Mouse (Mus musculus): ENCODE results near the gene Heg1. TPM values are rescaled to one million over a fixed set of nuclear protein-coding genes. Genes with fewer than 3 reads are reported as not detected.

The Heg1 gene
- total RNA-seq, 2 experiments from 2014 or later, result 31.0 to 35.5 TPM

DNA sequence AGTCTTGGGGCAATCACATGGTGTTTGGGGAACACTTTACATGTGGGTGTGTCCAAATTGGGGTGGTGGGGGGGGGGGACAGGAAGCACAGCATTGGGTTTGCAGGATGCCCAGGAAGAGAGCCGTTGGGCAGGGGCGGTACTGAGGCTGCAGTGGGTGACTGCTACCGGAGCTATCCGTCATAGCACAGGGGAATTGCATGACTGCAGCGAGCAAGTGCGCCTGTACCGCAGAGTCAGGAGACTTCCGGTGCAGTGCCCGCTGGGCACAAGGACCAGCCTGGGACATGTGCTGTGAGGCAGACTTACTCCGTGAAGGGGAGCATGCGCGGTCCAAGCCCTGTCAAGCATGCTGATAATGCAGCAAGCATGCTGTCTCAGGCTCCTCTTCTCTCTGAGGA lies 67.4 kb downstream of the Heg1 start:
- no peak overlapping the region for H3K27ac ChIP-seq
- DNase-seq (ENCODE audit: extremely low spot score in 1 of 2, low spot score in 2 of 2), result no peak
- no peak for TF ChIP-seq CTCF (IDR thresholded peaks at IDR 0.05)
- H3K4me3 ChIP-seq, result no peak overlapping the region
- intact Hi-C loops (cut with DNase I), result no loop called here

DNA sequence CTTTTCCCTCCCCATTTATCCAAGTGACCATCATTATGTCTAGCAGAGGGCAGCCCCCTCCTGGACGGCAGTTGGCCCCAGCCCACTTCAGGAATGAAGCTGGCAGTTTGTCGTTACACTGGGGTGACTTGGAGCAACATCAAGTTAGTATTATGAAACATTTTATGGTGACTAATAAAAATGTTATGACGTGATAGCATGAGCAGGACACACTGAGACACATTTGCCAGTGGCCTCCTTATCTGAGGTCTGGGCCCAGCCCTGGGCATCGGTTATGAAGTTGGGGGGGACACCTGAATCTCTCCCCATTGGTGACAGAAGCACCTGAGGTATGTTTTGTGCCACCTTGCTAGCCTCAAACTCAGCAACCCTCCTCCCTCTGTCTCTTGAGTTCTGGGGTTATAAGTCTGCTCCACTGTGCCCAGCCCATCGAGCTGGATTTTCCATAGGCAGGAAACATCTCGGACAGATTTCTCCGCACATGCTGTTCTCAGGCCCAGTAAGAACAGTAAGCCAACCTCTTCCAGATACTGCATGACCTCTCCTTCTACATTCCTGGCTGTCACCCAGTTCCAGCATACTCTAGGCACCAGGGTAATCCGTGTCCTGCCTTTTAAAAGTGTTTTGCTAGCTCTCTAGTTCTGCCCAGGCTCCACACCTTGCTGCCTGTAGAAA lies 68.9 kb downstream of the Heg1 start:
- TF ChIP-seq CTCF (IDR thresholded peaks at IDR 0.05), result no peak
- H3K27ac ChIP-seq, result no peak overlapping the region
- no peak for DNase-seq (ENCODE audit: extremely low spot score in 1 of 2, low spot score in 2 of 2)
- intact Hi-C loops (cut with DNase I), result no loop called here
- no peak overlapping the region for H3K4me3 ChIP-seq

DNA sequence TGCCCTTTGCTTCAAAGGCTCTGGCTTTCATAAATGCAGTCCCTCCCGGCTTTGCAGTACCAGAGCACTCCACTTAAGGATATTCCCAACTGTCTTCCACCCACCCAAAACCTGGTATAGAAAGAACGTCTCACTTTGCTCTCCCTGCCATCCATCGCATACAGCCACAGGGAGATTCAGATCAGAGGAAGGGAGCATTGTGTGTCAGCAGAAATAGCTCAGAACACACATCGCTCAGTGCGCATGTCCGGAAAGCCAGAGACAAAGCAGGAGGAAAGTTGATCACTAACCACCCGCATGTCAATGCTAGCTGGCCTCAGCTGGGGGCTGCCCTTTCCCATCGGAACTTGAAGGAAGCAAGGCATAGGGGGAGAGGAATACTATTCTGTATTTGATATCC lies 71.1 kb downstream of the Heg1 start:
- DNase-seq (ENCODE audit: extremely low spot score in 1 of 2, low spot score in 2 of 2), result peak in 1 of 2 experiments; percentile 39
- TF ChIP-seq CTCF (IDR thresholded peaks at IDR 0.05), result no peak; the same call in none of the 2 replicates
- Histone ChIP-seq H3K4me3 (no peak overlapping the region), H3K27ac (peak overlapping the region; percentile 48)
- intact Hi-C loops (cut with DNase I), result no loop called here

DNA sequence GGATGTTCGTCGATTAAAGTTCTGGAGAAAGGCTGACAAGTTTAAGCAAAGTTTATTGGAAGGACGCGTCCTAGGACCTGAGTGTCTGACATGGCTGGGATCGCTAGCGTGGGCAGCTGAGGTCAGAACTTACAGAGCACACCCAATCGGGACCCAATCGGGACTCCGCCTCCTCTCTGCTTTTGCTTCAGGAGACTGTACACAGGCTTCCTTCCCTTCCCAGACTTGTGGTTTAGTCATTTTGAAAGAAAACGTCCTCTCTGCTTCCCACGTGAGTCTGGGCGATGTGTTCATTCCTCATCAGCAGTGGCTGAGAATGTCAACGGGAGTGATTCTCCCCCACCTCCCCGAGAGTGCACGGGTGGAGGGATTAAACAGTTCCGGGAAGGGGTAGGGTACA lies 71.8 kb downstream of the Heg1 start:
- intact Hi-C loops (cut with DNase I), result no loop called here
- TF ChIP-seq CTCF (IDR thresholded peaks at IDR 0.05), result no peak
- no peak for DNase-seq (ENCODE audit: extremely low spot score in 1 of 2, low spot score in 2 of 2)
- Histone ChIP-seq H3K27ac (peak overlapping the region; percentile 48), H3K4me3 (peak overlapping the region; percentile 7; the same call in 1 of the 2 replicates)

DNA sequence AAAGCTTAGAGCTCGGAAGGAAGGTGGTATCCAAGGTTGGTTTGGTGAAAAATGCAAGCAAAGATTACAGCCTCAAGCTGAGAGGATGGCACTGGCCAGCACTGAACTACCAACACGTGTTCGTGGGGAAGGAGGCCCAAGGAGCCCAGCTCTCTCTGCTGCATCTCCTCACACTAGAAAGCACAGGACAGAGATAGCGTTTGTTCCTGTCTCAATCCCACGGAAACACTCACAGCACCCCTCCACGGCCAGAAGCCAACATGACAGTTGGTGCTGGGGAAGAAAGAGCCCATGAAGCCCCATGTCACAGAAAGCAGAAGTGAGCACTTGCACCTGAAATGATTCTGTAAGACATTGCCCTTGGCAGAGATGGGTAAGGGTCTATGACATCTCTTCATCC lies 72.2 kb downstream of the Heg1 start:
- intact Hi-C loops (cut with DNase I), result no loop called here
- Histone ChIP-seq H3K27ac (peak overlapping the region; percentile 48), H3K4me3 (peak overlapping the region; percentile 7; the same call in 1 of the 2 replicates)
- DNase-seq (ENCODE audit: extremely low spot score in 1 of 2, low spot score in 2 of 2), result no peak
- no peak for TF ChIP-seq CTCF (IDR thresholded peaks at IDR 0.05)

DNA sequence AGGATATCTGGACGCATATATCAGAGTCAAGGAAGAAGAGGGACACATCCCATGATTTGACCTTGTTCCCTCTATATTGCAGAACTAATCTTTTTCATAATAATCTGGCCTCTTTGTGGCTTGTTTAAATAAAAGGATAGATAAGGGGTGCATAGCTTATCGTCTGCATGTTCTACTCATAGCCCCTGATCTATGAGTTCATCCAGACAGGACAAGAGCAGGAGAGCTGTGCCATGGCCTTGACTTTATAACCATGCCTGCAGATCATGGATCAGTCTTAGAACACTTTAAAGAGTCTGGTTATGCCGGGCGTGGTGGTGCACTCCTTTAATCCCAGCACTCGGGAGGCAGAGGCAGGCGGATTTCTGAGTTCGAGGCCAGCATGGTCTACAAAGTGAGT lies 75.0 kb downstream of the Heg1 start:
- TF ChIP-seq CTCF (IDR thresholded peaks at IDR 0.05), result no peak
- no peak for DNase-seq (ENCODE audit: extremely low spot score in 1 of 2, low spot score in 2 of 2)
- Histone ChIP-seq H3K4me3 (no peak overlapping the region), H3K27ac (no peak overlapping the region)
- intact Hi-C loops (cut with DNase I), result no loop called here

DNA sequence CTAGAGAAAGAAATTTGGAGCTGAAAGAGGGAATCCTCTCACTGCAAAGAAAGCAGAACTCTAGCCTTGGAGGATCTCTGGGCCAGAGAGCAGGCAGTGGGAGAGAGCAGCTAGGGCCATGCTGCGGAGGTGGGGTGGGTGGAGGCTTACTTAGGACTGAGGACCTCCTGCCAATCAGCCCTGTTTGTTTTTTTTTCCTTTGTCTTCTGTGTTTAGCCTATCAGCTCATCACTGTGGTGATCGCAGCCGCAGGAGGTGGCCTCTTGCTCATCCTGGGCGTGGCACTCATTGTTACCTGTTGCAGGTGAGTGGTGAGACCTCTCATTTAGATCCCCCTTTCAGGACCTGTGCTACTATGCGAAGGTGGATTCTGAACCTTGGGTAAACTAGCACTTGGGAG lies 76.4 kb downstream of the Heg1 start:
- no peak for DNase-seq (ENCODE audit: extremely low spot score in 1 of 2, low spot score in 2 of 2)
- Histone ChIP-seq H3K4me3 (no peak overlapping the region), H3K27ac (no peak overlapping the region)
- TF ChIP-seq CTCF (IDR thresholded peaks at IDR 0.05), result no peak
- intact Hi-C loops (cut with DNase I), result no loop called here

DNA sequence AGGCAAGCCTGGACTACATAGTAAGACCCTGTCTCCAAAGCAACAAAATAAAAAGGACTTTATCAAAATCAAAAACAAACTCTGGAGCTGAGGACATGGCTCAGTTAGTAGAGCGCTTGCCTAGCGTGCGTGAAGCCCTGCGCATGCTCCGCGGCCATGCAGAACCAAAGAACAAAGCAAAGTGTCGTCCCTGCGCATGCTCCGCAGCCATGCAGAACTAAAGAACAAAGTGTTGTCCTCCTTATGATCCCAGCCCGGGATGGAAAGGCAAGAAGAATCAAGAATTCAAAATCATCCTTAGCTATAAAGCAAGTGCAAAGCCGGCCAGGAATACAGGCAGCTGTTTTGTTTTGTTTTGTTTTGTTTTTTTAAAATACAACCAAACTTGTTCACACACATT lies 76.8 kb downstream of the Heg1 start:
- Histone ChIP-seq H3K4me3 (no peak overlapping the region), H3K27ac (no peak overlapping the region)
- TF ChIP-seq CTCF (IDR thresholded peaks at IDR 0.05), result no peak
- intact Hi-C loops (cut with DNase I), result no loop called here
- no peak for DNase-seq (ENCODE audit: extremely low spot score in 1 of 2, low spot score in 2 of 2)

DNA sequence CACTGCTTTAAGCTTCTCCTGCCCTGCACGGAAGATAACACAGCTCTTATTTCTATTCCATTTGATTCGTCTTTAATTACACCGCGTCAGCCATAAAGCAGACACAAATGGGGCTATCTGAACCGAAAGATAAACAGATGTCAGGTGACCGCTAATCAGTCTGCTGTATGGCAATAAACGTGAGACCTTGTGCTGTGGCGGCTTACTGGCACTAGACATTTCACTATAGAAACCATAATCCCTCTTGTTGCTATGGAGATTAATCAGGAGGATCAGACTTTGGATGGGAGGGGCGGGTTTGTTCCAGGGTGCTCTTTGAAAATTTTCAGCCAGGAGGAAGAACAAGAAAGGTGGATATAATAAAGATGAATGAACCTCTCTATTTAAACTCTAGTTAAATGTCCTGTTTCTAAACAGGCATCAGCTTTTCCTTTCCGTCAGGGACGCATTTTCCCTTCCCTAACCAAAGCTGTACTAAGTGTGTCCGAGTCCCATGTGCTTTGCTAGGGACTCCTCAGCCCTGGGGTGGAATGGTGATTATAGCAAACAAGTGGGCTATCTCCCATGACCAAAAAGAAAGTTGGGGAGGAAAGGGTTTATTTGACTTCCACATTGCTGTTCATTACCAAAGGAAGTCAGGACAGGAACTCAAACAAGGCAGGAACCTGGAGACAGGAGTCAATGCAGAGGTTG lies 80.5 kb downstream of the Heg1 start:
- peak overlapping the region; percentile 11; the same call in 1 of the 2 replicates for H3K4me3 ChIP-seq
- intact Hi-C loops (cut with DNase I), result no loop called here
- no peak for DNase-seq (ENCODE audit: extremely low spot score in 1 of 2, low spot score in 2 of 2)

DNA sequence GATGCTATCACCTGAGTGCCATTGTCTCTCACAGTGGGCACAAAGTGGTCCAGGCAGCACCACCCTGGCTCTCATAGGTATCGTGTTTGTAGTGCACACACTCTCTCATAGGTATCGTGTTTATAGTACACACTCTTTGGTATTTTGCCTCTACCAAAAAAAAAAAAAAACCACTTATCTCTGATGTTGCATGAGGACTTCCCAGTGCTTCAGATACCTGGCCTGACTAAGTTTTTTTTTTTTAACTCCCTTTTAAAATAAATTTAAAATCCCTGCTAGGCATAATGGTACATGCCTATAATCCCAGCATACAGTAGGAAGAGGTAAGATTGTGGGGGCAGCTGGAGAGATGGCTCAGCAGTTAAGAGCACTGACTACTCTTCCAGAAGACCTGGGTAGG lies 81.3 kb downstream of the Heg1 start:
- H3K4me3 ChIP-seq, result no peak overlapping the region
- DNase-seq (ENCODE audit: extremely low spot score in 1 of 2, low spot score in 2 of 2), result no peak
- no peak overlapping the region for H3K27ac ChIP-seq
- TF ChIP-seq CTCF (IDR thresholded peaks at IDR 0.05), result no peak
- intact Hi-C loops (cut with DNase I), result no loop called here

More for the DNA sequence above, 80.5 kb downstream of the Heg1 start:
- no peak overlapping the region for H3K27ac ChIP-seq
- no peak for TF ChIP-seq CTCF (IDR thresholded peaks at IDR 0.05)

DNA sequence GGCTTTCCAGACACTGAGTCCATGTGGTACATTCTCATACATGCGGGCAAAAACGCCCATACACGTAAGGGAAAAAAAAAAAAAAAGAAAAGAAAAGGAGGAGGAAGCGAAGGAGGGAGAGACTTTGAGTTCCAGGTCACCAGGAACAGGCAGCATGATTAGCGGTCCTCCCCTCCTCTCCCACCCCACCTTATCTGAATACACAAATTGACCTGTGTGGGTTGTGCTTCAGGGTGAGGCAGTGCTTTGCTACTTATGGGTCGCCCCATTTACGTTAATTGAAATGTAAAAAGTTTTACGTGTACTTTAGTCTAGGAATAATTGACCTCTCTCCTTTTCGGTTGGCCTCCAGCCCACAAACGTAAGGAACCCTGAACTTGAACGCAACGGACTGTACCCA lies 82.1 kb downstream of the Heg1 start:
- DNase-seq (ENCODE audit: extremely low spot score in 1 of 2, low spot score in 2 of 2), result no peak
- no peak for TF ChIP-seq CTCF (IDR thresholded peaks at IDR 0.05)
- intact Hi-C loops (cut with DNase I), result no loop called here
- Histone ChIP-seq H3K4me3 (no peak overlapping the region), H3K27ac (no peak overlapping the region)

DNA sequence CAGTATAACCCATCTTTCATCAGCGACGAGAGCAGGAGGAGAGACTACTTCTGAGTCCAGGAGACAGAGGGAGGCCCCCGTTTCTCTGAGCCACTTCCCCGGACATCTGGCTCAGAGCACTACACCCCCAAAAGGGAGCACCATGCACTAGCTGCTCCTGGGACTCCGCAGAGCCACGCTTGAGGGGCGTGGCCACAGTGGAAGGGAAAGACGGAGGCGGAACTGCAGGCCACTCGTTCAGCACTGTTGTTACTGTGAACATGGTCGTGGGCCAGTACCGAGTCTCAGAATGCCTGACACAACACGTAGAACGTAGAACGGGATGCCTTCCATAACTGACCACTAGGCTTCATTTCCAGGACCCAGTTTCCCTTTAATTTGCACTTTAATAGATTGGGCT lies 82.6 kb downstream of the Heg1 start:
- no peak for DNase-seq (ENCODE audit: extremely low spot score in 1 of 2, low spot score in 2 of 2)
- Histone ChIP-seq H3K27ac (no peak overlapping the region), H3K4me3 (no peak overlapping the region)
- no peak for TF ChIP-seq CTCF (IDR thresholded peaks at IDR 0.05)
- intact Hi-C loops (cut with DNase I), result no loop called here
